Mouse (Mus musculus) layer of hippocampus, postnatal 10 days (tissue): ENCODE results near the gene Gm13287. TPM values are rescaled to one million over a fixed set of nuclear protein-coding genes. Genes with fewer than 3 reads are reported as not detected.
A peak's percentile ranks its signal among the peaks of the same experiment; 100 is the strongest.
"Not testable (repeated sequence)": the region's sequence is repeated elsewhere in the genome, so short reads cannot be mapped to it uniquely, and the experiment has no call there.

Experiments used
- DNase-seq, 2 experiments: peaks; one replicate each; pipeline ENCODE4 v3.0.0; 2021; ENCODE audit warnings: low spot score in 2 of 2
- long read RNA-seq: library from polyadenylated mRNA; stranded (forward); transcript quantifications from one replicate; pipeline ENCODE4 v2.0.0, GENCODE M21; 2023
- total RNA-seq, 2 experiments: library from RNA; stranded (reverse); gene quantifications; 2 replicates each; pipeline ENCODE4 v1.2.3; 2021

Gm13287 gene
- total RNA-seq: not detected
- long read RNA-seq: 0 reads

DNA sequence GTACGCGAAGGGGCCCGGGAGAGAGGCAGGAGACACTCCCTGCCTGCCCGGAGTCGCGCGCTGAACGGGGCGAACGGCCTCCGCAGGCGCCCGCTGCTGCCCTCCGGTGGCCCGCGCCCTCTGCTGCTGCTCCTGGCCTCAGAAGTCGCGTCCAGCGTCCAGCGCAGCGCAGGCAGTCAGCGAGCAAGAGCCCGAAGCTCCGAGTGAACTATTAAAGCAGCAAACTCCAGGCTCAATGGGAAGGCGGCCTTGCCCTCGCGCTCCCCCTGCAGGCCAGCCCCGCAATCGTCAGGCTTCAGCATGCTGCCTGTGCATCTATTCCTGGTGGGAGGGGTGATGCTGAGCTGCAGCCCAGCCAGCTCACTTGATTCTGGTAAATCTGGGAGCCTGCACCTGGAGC, at the start of gene Gm13287:
Gene Gm13287 (plus strand): TSS at position 301 of the 400 bp plus-strand sequence.
- not testable (repeated sequence) for DNase-seq

DNA sequence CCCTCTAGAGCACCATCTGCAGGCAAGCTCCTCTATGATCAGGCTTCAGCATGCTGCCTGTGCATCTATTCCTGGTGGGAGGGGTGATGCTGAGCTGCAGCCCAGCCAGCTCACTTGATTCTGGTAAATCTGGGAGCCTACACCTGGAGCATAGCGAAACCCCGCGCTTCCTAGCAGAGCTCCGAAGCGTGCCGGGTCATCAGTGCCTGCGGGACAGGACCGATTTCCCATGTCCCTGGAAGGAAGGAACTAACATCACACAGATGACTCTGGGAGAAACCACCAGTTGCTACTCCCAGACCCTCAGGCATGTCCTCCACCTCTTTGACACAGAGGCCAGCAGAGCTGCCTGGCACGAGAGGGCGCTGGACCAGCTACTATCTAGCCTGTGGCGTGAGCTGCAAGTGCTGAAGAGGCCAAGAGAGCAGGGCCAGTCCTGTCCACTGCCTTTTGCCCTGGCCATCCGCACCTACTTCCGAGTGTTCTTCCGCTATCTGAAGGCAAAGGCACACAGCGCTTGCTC, 48.2 kb upstream of the Gm13287 start, which contains the start of gene Gm13271:
Gene Gm13271 (plus strand): TSS at position 51 of the 523 bp plus-strand sequence.
- peak; percentile 78 to 81 for DNase-seq

DNA sequence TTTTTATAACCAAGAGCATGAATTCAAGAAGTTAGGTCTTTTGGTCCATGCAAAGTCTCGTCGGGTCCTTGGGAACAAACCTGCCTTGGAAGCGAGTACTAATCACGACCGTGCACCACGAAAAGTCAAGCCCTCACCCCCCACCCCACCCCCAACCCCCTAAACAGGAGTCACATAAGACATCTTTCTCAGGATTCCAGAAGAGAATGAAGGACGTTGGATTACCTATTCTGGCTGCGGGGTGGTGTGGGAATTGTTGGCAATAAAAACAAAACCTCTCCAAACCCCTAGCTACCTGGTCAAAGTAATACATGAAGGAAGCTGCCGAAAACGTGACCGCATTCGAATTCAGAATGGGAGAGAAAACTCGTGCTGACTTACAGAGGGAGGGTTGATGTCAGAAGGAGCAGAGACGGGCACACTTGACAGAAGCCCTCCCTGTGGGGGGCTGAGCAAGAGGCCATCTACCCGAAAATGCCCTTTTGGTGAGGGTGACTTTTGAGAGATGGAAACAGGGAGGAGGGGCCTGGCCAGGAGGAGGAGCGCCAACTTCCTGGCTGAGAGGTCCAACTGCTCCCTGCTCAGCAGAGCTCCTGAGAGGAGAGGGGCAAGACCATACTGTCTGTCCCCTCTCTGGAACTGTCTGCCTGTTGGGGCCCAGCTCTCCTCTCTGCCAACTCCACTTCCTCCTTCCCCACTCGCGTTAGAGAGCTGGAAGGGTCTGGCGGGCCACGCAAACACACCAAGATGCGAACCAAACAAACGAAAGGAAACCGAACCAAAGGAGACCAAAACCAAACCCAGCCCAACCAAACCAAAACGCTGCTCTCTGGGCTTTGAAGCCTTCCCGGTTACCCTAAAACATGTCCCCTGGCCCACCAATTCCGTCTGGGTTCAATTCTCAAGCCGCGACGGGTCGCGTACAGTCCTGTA, 46.2 kb upstream of the Gm13287 start:
- DNase-seq: peak in 1 of 2 experiments; percentile 17

DNA sequence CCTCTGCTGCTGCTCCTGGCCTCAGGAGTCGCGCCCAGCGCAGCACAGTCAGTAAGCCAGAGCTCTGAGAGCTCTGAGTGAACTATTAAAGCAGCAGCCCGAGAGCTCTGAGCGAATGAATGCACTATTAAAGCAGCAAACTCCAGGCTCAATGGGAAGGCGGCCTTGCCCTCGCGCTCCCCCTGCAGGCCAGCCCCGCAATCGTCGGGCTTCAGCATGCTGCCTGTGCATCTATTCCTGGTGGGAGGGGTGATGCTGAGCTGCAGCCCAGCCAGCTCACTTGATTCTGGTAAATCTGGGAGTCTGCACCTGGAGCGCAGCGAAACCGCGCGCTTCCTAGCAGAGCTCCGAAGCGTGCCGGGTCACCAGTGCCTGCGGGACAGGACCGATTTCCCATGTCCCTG, 45.4 kb upstream of the Gm13287 start:
- peak; percentile 93 to 94 for DNase-seq

DNA sequence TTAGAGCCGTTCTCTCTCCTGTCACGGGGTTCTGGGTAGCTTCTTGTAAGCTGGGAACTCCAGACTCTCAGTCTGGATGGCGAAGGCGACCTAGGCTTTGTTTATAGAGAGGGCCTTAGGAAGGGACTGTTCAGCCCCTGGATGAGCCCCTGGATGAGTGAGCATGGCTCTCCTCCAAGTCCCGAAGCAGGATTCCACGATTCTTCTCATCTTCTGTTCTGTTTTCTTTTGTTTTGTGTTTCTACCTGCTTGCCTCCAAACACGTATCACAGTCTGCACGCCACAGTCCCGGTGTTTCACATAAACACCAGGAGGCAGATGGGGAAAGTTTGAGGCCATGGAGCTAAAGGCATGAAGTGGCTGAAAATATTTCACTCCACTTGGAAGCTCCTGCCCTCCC, 44.3 kb upstream of the Gm13287 start:
- DNase-seq: not testable (repeated sequence)

DNA sequence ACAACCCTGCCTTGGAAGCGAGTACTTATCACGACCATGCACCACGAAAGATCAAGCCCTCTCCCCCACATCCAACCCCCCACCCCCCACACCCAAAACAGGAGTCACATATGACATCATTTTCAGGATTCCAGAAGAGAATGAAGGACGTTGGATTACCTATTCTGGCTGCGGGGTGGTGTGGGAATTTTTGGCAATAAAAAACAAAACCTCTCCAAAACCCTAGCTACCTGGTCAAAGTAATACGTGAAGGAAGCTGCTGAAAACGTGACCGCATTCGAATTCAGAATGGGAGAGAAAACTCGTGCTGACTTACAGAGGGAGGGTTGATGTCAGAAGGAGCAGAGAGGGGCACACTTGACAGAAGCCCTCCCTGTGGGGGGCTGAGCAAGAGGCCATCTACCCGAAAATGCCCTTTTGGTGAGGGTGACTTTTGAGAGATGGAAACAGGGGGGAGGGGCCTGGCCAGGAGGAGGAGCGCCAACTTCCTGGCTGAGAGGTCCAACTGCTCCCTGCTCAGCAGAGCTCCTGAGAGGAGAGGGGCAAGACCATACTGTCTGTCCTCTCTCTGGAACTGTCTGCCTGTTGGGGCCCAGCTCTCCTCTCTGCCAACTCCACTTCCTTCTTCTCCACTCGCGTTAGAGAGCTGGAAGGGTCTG, 43.3 kb upstream of the Gm13287 start, which contains the start of gene Gm13283:
Gene Gm13283 (plus strand): TSS at position 510 of the 659 bp plus-strand sequence.
- peak; percentile 17 to 33 for DNase-seq

DNA sequence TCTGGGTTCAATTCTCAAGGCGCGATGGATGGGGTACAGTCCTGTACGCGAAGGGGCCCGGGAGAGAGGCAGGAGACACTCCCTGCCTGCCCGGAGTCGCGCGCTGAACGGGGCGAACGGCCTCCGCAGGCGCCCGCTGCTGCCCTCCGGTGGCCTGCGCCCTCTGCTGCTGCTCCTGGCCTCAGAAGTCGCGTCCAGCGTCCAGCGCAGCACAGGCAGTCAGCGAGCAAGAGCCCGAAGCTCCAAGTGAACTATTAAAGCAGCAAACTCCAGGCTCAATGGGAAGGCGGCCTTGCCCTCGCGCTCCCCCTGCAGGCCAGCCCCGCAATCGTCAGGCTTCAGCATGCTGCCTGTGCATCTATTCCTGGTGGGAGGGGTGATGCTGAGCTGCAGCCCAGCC, 42.6 kb upstream of the Gm13287 start:
- DNase-seq: peak; percentile 45 to 66

DNA sequence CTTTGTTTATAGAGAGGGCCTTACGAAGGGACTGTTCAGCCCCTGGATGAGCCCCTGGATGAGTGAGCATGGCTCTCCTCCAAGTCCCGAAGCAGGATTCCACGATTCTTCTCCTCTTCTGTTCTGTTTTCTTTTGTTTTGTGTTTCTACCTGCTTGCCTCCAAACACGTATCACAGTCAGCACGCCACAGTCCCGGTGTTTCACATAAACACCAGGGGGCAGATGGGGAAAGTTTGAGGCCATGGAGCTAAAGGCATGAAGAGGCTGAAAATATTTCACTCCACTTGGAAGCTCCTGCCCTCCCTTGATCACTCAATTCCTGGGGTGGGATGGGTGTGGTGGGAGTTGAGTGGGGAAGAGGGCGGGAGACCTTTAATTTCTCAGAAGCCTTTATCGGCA, 41.3 kb upstream of the Gm13287 start:
- DNase-seq: peak; percentile 73 to 83

DNA sequence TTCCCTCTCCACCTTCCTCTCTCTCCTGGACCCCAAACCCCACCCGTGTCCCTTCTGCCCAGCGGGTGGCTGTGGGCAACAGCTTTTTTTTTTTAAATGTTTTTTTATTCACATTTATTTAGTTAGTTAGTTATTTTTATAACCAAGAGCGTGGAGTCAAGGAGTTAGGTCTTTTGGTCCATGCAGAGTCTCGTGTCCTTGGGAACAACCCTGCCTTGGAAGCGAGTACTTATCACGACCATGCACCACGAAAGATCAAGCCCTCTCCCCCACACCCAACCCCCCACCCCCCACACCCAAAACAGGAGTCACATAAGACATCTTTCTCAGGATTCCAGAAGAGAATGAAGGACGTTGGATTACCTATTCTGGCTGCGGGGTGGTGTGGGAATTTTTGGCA, 40.7 kb upstream of the Gm13287 start:
- DNase-seq: peak in 1 of 2 experiments; percentile 15

DNA sequence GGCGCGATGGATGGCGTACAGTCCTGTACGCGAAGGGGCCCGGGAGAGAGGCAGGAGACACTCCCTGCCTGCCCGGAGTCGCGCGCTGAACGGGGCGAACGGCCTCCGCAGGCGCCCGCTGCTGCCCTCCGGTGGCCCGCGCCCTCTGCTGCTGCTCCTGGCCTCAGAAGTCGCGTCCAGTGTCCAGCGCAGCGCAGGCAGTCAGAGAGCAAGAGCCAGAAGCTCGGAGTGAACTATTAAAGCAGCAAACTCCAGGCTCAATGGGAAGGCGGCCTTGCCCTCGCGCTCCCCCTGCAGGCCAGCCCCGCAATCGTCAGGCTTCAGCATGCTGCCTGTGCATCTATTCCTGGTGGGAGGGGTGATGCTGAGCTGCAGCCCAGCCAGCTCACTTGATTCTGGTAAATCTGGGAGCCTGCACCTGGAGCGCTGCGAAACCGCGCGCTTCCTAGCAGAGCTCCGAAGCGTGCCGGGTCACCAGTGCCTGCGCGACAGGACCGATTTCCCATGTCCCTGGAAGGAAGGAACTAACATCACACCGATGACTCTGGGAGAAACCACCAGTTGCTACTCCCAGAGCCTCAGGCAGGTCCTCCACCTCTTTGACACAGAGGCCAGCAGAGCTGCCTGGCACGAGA, 39.6 kb upstream of the Gm13287 start:
- peak in 1 of 2 experiments; percentile 16 for DNase-seq

DNA sequence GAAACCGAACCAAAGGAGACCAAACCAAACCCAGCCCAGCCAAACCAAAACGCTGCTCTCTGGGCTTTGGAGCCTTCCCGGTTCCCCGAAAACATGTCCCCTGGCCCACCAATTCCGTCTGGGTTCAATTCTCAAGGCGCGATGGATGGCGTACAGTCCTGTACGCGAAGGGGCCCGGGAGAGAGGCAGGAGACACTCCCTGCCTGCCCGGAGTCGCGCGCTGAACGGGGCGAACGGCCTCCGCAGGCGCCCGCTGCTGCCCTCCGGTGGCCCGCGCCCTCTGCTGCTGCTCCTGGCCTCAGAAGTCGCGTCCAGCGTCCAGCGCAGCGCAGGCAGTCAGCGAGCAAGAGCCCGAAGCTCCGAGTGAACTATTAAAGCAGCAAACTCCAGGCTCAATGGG, 29.5 kb upstream of the Gm13287 start, which contains the start of gene Gm13290:
Gene Gm13290 (plus strand): TSS at position 301 of the 400 bp plus-strand sequence.
- not testable (repeated sequence) for DNase-seq

DNA sequence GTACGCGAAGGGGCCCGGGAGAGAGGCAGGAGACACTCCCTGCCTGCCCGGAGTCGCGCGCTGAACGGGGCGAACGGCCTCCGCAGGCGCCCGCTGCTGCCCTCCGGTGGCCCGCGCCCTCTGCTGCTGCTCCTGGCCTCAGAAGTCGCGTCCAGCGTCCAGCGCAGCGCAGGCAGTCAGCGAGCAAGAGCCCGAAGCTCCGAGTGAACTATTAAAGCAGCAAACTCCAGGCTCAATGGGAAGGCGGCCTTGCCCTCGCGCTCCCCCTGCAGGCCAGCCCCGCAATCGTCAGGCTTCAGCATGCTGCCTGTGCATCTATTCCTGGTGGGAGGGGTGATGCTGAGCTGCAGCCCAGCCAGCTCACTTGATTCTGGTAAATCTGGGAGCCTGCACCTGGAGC, 26.4 kb upstream of the Gm13287 start, which contains the start of gene Gm13289:
Gene Gm13289 (plus strand): TSS at position 301 of the 400 bp plus-strand sequence.
- not testable (repeated sequence) for DNase-seq

DNA sequence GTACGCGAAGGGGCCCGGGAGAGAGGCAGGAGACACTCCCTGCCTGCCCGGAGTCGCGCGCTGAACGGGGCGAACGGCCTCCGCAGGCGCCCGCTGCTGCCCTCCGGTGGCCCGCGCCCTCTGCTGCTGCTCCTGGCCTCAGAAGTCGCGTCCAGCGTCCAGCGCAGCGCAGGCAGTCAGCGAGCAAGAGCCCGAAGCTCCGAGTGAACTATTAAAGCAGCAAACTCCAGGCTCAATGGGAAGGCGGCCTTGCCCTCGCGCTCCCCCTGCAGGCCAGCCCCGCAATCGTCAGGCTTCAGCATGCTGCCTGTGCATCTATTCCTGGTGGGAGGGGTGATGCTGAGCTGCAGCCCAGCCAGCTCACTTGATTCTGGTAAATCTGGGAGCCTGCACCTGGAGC, 23.5 kb upstream of the Gm13287 start, which contains the start of gene Gm13272:
Gene Gm13272 (plus strand): TSS at position 301 of the 400 bp plus-strand sequence.
- not testable (repeated sequence) for DNase-seq

DNA sequence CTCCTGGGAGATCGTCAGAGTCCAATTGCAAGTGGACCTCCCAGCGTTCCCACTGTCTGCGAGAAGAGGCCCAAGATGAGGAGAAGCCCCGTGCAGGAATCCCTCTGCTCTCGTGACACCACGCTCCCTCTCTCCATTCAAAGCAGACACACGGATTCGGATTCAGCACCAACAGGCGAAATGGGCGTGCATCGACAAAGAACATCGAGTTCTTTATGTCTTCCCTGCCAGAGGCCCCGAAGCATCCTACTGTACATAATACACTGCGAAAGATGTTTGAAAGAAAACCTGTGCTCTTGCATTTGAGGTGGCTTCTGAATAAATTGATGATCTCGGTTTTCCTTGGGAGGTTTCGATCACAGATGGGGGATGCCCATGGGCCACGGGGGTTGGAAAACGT, 22.7 kb upstream of the Gm13287 start:
- DNase-seq: peak in 1 of 2 experiments; percentile 17

DNA sequence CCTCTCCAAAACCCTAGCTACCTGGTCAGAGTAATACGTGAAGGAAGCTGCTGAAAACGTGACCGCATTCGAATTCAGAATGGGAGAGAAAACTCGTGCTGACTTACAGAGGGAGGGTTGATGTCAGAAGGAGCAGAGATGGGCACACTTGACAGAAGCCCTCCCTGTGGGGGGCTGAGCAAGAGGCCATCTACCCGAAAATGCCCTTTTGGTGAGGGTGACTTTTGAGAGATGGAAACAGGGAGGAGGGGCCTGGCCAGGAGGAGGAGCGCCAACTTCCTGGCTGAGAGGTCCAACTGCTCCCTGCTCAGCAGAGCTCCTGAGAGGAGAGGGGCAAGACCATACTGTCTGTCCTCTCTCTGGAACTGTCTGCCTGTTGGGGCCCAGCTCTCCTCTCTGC, 21.2 kb upstream of the Gm13287 start, which contains the start of gene Ifnz:
Gene Ifnz (plus strand): TSS at position 301 of the 400 bp plus-strand sequence.
- not testable (repeated sequence) for DNase-seq

DNA sequence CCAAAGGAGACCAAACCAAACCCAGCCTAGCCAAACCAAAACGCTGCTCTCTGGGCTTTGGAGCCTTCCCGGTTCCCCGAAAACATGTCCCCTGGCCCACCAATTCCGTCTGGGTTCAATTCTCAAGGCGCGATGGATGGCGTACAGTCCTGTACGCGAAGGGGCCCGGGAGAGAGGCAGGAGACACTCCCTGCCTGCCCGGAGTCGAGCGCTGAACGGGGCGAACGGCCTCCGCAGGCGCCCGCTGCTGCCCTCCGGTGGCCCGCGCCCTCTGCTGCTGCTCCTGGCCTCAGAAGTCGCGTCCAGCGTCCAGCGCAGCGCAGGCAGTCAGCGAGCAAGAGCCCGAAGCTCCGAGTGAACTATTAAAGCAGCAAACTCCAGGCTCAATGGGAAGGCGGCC, 20.7 kb upstream of the Gm13287 start:
- DNase-seq: not testable (repeated sequence)

DNA sequence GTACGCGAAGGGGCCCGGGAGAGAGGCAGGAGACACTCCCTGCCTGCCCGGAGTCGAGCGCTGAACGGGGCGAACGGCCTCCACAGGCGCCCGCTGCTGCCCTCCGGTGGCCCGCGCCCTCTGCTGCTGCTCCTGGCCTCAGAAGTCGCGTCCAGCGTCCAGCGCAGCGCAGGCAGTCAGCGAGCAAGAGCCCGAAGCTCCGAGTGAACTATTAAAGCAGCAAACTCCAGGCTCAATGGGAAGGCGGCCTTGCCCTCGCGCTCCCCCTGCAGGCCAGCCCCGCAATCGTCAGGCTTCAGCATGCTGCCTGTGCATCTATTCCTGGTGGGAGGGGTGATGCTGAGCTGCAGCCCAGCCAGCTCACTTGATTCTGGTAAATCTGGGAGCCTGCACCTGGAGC, 17.6 kb upstream of the Gm13287 start, which contains the start of gene Gm13276:
Gene Gm13276 (plus strand): TSS at position 301 of the 400 bp plus-strand sequence.
- not testable (repeated sequence) for DNase-seq

DNA sequence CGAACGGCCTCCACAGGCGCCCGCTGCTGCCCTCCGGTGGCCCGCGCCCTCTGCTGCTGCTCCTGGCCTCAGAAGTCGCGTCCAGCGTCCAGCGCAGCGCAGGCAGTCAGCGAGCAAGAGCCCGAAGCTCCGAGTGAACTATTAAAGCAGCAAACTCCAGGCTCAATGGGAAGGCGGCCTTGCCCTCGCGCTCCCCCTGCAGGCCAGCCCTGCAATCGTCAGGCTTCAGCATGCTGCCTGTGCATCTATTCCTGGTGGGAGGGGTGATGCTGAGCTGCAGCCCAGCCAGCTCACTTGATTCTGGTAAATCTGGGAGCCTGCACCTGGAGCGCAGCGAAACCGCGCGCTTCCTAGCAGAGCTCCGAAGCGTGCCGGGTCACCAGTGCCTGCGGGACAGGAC, 14.7 kb upstream of the Gm13287 start, which contains the start of gene Gm13277:
Gene Gm13277 (plus strand): TSS at position 231 of the 400 bp plus-strand sequence.
- peak; percentile 48 to 68 for DNase-seq

DNA sequence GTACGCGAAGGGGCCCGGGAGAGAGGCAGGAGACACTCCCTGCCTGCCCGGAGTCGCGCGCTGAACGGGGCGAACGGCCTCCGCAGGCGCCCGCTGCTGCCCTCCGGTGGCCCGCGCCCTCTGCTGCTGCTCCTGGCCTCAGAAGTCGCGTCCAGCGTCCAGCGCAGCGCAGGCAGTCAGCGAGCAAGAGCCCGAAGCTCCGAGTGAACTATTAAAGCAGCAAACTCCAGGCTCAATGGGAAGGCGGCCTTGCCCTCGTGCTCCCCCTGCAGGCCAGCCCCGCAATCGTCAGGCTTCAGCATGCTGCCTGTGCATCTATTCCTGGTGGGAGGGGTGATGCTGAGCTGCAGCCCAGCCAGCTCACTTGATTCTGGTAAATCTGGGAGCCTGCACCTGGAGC, 11.8 kb upstream of the Gm13287 start, which contains the start of gene Gm13278:
Gene Gm13278 (plus strand): TSS at position 301 of the 400 bp plus-strand sequence.
- not testable (repeated sequence) for DNase-seq
